Mouse (Mus musculus): ENCODE data around the gene Efhd1. TPM values are rescaled to one million over a fixed set of nuclear protein-coding genes. Genes with fewer than 3 reads are reported as not detected.

Gene Efhd1
- polyA plus RNA-seq, 1 experiment from 2014 or later: 0.58 TPM

DNA sequence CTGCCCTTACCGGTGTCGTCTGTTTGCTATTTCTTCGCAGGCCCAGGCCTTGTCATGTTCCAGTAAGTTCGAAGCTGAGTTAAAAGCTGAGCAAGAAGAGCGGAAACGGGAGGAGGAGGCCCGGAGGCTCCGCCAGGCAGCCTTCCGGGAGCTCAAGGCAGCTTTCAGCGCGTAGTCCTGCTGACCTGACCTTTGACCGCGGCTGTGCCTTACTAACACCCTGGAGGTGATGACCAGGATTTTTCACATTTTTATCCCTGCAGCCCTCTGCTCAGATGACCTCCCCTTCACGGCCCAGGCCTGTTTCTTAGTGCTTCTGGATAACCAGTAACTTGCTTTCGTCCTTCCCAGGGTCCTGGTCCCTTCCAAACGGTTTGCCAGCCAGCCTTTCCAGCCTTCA, 45.5 kb downstream of the Efhd1 start:
- no peak overlapping the region for H3K27ac ChIP-seq (ENCODE audit: low read depth, low read length)
- WGBS: 85% methylated on average over 16 of the region's 16 CpGs
- ATAC-seq (ENCODE audit: insufficient read depth, low FRiP score, low TSS enrichment): no peak
- no peak overlapping the region for H3K4me2 ChIP-seq (ENCODE audit: low read depth)
- DNase-seq (ENCODE audit: low spot score): no peak
- no peaks in the 10 kb centered on the region for H3K4me1 ChIP-seq (ENCODE audit: control insufficient read depth, insufficient read depth, low read length)
- H3K27me3 ChIP-seq (ENCODE audit: control insufficient read depth, insufficient read depth, low read length): no peaks in the 10 kb centered on the region
- H3K4me3 ChIP-seq (ENCODE audit: low read depth, low read length): no peak overlapping the region
- H3K9ac ChIP-seq (ENCODE audit: low read length): no peak overlapping the region
- H3K9me3 ChIP-seq (ENCODE audit: control insufficient read depth, low read length): no peaks in the 10 kb centered on the region
- H3K36me3 ChIP-seq (ENCODE audit: control insufficient read depth, insufficient read depth, low read length): no peaks in the 10 kb centered on the region

- H3K4me3 ChIP-seq (ENCODE audit: low read depth, low read length): no peak overlapping the region
- H3K36me3 ChIP-seq (ENCODE audit: control insufficient read depth, insufficient read depth, low read length): no peaks in the 10 kb centered on the region
- H3K4me1 ChIP-seq (ENCODE audit: control insufficient read depth, insufficient read depth, low read length): no peaks in the 10 kb centered on the region
- WGBS: 93% methylated on average over 2 of the region's 2 CpGs
- DNase-seq (ENCODE audit: low spot score) (no peak), ATAC-seq (ENCODE audit: insufficient read depth, low FRiP score, low TSS enrichment) (no peak)
- H3K27ac ChIP-seq (ENCODE audit: low read depth, low read length): no peak overlapping the region
- H3K27me3 ChIP-seq (ENCODE audit: control insufficient read depth, insufficient read depth, low read length): no peaks in the 10 kb centered on the region
- no peaks in the 10 kb centered on the region for H3K9me3 ChIP-seq (ENCODE audit: control insufficient read depth, low read length)
- H3K9ac ChIP-seq (ENCODE audit: low read length): no peak overlapping the region
- H3K4me2 ChIP-seq (ENCODE audit: low read depth): no peak overlapping the region
These were observed 48.5 kb downstream of the Efhd1 start for GRCm38 (mm10) chr1:87312681-87313080.

DNA sequence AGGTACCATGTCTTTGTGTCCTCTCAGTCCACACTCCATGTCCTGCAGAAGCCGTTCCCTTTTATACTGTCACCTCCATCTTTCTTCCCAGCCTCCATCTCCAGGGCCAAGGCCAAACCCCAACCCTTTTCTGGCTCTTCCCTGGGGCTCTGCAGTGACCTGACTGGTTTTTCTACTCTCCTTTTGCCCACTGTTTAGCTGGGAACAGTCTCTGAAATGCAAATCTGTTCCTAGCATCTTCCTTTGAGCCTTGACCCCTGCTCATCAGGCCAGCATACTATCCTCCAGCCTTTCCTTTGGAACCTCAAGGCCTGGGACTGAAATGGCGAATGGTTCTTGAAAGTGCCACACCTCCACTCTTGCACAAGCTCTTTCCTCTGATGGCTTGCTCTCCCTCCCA, 49.0 kb downstream of the Efhd1 start:
- ATAC-seq (ENCODE audit: insufficient read depth, low FRiP score, low TSS enrichment) (no peak), DNase-seq (ENCODE audit: low spot score) (no peak)
- WGBS: 95% methylated on average over 2 of the region's 2 CpGs

GRCm38 (mm10) chr1:87313843-87314570, 49.8 kb downstream of the Efhd1 start:
- no peaks in the 10 kb centered on the region for H3K36me3 ChIP-seq (ENCODE audit: control insufficient read depth, insufficient read depth, low read length)
- H3K4me3 ChIP-seq (ENCODE audit: low read depth, low read length): no peak overlapping the region
- no peak overlapping the region for H3K9ac ChIP-seq (ENCODE audit: low read length)
- no peaks in the 10 kb centered on the region for H3K27me3 ChIP-seq (ENCODE audit: control insufficient read depth, insufficient read depth, low read length)
- 88% methylated on average over 8 of the region's 8 CpGs for WGBS
- H3K27ac ChIP-seq (ENCODE audit: low read depth, low read length): no peak overlapping the region
- H3K4me2 ChIP-seq (ENCODE audit: low read depth): no peak overlapping the region
- ATAC-seq (ENCODE audit: insufficient read depth, low FRiP score, low TSS enrichment) (no peak), DNase-seq (ENCODE audit: low spot score) (no peak)
- no peaks in the 10 kb centered on the region for H3K4me1 ChIP-seq (ENCODE audit: control insufficient read depth, insufficient read depth, low read length)
- H3K9me3 ChIP-seq (ENCODE audit: control insufficient read depth, low read length): no peaks in the 10 kb centered on the region

More for the DNA sequence above, 49.0 kb downstream of the Efhd1 start:
- Histone ChIP-seq H3K27me3 (ENCODE audit: control insufficient read depth, insufficient read depth, low read length) (no peaks in the 10 kb centered on the region), H3K9me3 (ENCODE audit: control insufficient read depth, low read length) (no peaks in the 10 kb centered on the region), H3K9ac (ENCODE audit: low read length) (no peak overlapping the region), H3K36me3 (ENCODE audit: control insufficient read depth, insufficient read depth, low read length) (no peaks in the 10 kb centered on the region), H3K4me1 (ENCODE audit: control insufficient read depth, insufficient read depth, low read length) (no peaks in the 10 kb centered on the region), H3K4me2 (ENCODE audit: low read depth) (no peak overlapping the region), H3K27ac (ENCODE audit: low read depth, low read length) (no peak overlapping the region), H3K4me3 (ENCODE audit: low read depth, low read length) (no peak overlapping the region)

DNA sequence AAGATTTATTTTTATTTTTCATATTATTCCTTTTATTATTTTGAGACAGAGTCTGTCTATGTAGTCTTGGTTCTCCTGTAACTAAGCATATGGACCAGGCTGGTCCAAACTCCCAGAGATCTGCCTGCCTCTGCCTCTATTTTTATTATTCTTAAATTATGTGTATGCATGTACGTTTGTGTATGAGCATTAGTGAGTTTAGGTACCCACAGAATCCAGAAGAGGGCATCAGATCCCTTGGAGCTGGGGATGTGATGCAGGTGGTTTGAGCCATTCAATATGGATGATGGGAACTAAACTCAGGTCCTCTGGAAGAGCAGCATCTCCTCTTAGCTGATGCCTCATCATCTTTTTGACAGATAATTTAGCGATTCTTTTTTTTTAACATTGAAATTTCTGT, 51.3 kb downstream of the Efhd1 start:
- no peaks in the 10 kb centered on the region for H3K4me1 ChIP-seq (ENCODE audit: control insufficient read depth, insufficient read depth, low read length)
- no peak for DNase-seq (ENCODE audit: low spot score)
- H3K9ac ChIP-seq (ENCODE audit: low read length): no peak overlapping the region
- H3K27ac ChIP-seq (ENCODE audit: low read depth, low read length): no peak overlapping the region
- no peaks in the 10 kb centered on the region for H3K27me3 ChIP-seq (ENCODE audit: control insufficient read depth, insufficient read depth, low read length)
- no peak overlapping the region for H3K4me2 ChIP-seq (ENCODE audit: low read depth)
- WGBS: 85% methylated on average over 2 of the region's 2 CpGs
- H3K4me3 ChIP-seq (ENCODE audit: low read depth, low read length): no peak overlapping the region
- H3K9me3 ChIP-seq (ENCODE audit: control insufficient read depth, low read length): no peaks in the 10 kb centered on the region
- no peaks in the 10 kb centered on the region for H3K36me3 ChIP-seq (ENCODE audit: control insufficient read depth, insufficient read depth, low read length)
- ATAC-seq (ENCODE audit: insufficient read depth, low FRiP score, low TSS enrichment): no peak

DNA sequence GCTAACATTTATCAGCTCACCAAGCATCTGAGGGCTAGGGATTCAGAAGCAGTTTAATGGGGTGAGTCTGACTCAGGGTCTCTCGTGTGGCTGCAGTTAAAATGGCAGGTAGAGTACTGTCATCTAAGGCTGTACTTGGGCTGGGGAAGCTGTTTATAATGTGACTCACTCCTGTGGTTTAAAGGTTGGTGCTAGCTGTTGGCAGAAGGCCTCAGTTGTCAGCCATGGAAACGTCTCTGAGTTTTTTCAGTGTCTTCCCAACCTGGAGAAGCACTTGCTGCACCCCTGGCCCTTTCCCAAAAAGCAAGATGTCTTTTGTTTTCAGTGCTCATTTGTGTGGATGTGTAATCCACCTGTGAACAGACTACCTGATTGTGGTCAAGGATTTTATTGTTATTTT, 51.7 kb downstream of the Efhd1 start:
- Histone ChIP-seq H3K4me2 (ENCODE audit: low read depth) (no peak overlapping the region), H3K27ac (ENCODE audit: low read depth, low read length) (no peak overlapping the region), H3K9ac (ENCODE audit: low read length) (no peak overlapping the region), H3K9me3 (ENCODE audit: control insufficient read depth, low read length) (peaks cover 1% of the 10 kb centered on the region; the same call in 1 of the 2 replicates), H3K27me3 (ENCODE audit: control insufficient read depth, insufficient read depth, low read length) (no peaks in the 10 kb centered on the region), H3K4me1 (ENCODE audit: control insufficient read depth, insufficient read depth, low read length) (no peaks in the 10 kb centered on the region), H3K4me3 (ENCODE audit: low read depth, low read length) (no peak overlapping the region), H3K36me3 (ENCODE audit: control insufficient read depth, insufficient read depth, low read length) (no peaks in the 10 kb centered on the region)
- 74% methylated on average over 2 of the region's 2 CpGs for WGBS
- no peak for DNase-seq (ENCODE audit: low spot score)
- no peak for ATAC-seq (ENCODE audit: insufficient read depth, low FRiP score, low TSS enrichment)

DNA sequence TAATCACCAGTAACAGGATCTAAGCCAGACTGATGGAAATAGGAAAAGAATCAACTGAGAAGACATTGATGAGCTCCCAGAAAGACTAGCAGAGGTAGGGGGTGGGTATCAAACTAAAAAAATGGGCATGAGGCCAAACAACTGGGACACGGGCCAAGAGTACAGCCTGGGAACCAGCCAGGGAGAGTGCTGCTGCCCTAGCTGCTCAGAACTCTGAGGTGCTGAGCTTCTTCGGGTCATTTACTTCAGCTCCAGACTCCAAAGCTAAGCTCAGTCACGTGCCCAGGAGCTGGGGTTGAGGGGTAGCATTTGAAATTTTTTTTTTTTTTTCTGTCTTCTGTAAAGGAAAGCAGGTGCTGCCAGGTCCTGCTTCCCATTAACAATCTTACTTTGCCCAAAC, 52.5 kb downstream of the Efhd1 start:
- Histone ChIP-seq H3K9me3 (ENCODE audit: control insufficient read depth, low read length) (peaks cover 5% of the 10 kb centered on the region; the same call in 1 of the 2 replicates), H3K4me2 (ENCODE audit: low read depth) (no peak overlapping the region), H3K4me3 (ENCODE audit: low read depth, low read length) (no peak overlapping the region), H3K27ac (ENCODE audit: low read depth, low read length) (no peak overlapping the region), H3K36me3 (ENCODE audit: control insufficient read depth, insufficient read depth, low read length) (no peaks in the 10 kb centered on the region), H3K4me1 (ENCODE audit: control insufficient read depth, insufficient read depth, low read length) (no peaks in the 10 kb centered on the region), H3K27me3 (ENCODE audit: control insufficient read depth, insufficient read depth, low read length) (no peaks in the 10 kb centered on the region), H3K9ac (ENCODE audit: low read length) (no peak overlapping the region)
- WGBS: 67% methylated on average over 3 of the region's 3 CpGs
- DNase-seq (ENCODE audit: low spot score) (no peak), ATAC-seq (ENCODE audit: insufficient read depth, low FRiP score, low TSS enrichment) (no peak)

DNA sequence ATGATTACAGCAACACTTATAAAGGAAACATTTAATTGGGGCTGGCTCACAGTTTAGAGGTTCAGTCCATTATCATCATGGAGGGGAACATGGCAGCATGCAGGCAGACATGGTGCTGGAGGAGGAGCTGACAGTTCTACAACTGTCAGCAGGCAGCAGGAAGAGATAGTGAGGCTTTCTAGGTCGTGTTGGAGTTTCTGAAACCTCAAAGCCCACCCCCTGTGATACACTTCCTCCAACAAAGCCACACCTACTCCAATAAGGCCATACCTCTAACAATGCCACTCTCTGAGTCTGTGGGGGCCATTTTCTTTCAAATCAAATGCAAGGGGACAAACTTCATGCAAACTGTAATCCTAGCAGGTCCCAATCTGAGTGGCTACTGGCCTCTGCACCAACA, 56.9 kb downstream of the Efhd1 start:
- Histone ChIP-seq H3K9me3 (ENCODE audit: control insufficient read depth, low read length) (peaks cover 5% of the 10 kb centered on the region; the same call in 1 of the 2 replicates), H3K4me3 (ENCODE audit: low read depth, low read length) (no peak overlapping the region), H3K27ac (ENCODE audit: low read depth, low read length) (no peak overlapping the region), H3K9ac (ENCODE audit: low read length) (no peak overlapping the region), H3K4me1 (ENCODE audit: control insufficient read depth, insufficient read depth, low read length) (no peaks in the 10 kb centered on the region), H3K4me2 (ENCODE audit: low read depth) (no peak overlapping the region), H3K27me3 (ENCODE audit: control insufficient read depth, insufficient read depth, low read length) (no peaks in the 10 kb centered on the region), H3K36me3 (ENCODE audit: control insufficient read depth, insufficient read depth, low read length) (no peaks in the 10 kb centered on the region)
- DNase-seq (ENCODE audit: low spot score) (no peak), ATAC-seq (ENCODE audit: insufficient read depth, low FRiP score, low TSS enrichment) (no peak)
- 6% methylated on average over 1 of the region's 1 CpGs for WGBS

DNA sequence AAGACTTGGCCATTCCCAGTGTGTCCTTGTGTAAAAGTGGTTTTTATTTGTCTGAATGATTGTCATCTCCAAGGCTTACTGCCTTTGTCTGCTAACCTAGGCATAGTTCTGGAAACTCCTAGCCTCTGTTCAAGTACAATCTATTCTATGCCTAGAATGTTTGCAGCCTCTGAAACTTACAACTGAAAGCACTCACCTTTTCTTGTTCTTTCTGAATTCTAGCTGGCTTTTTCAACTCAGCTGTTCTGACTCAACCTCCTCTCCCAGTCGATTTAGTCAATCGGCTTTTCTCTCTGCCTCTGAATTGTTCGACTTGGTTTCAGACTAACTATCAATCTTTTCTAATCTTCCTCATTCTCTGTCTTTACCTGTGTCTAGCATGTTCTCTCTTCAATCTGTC, 58.6 kb downstream of the Efhd1 start:
- 90% methylated on average over 3 of the region's 3 CpGs for WGBS
- H3K9ac ChIP-seq (ENCODE audit: low read length): no peak overlapping the region
- no peak overlapping the region for H3K27ac ChIP-seq (ENCODE audit: low read depth, low read length)
- no peak overlapping the region for H3K4me3 ChIP-seq (ENCODE audit: low read depth, low read length)
- H3K4me2 ChIP-seq (ENCODE audit: low read depth): no peak overlapping the region
- H3K27me3 ChIP-seq (ENCODE audit: control insufficient read depth, insufficient read depth, low read length): no peaks in the 10 kb centered on the region
- DNase-seq (ENCODE audit: low spot score) (no peak), ATAC-seq (ENCODE audit: insufficient read depth, low FRiP score, low TSS enrichment) (no peak)
- peaks cover 5% of the 10 kb centered on the region; the same call in 1 of the 2 replicates for H3K9me3 ChIP-seq (ENCODE audit: control insufficient read depth, low read length)
- H3K36me3 ChIP-seq (ENCODE audit: control insufficient read depth, insufficient read depth, low read length): no peaks in the 10 kb centered on the region
- no peaks in the 10 kb centered on the region for H3K4me1 ChIP-seq (ENCODE audit: control insufficient read depth, insufficient read depth, low read length)
